Mouse (Mus musculus) adrenal gland, postnatal 36 days (tissue): ENCODE measurements around the gene Xpnpep1. TPM values are rescaled to one million over a fixed set of nuclear protein-coding genes. Genes with fewer than 3 reads are reported as not detected.
A peak's percentile ranks its signal among the peaks of the same experiment; 100 is the strongest.

Experiments used
- DNase-seq, 2 experiments: peaks; one replicate each; pipeline ENCODE4 v3.0.0; 2021; ENCODE audit warnings: mixed read lengths in 1 of 2
- total RNA-seq, 2 experiments: library from RNA; stranded (reverse); gene quantifications; 2 replicates each; pipeline ENCODE4 v1.2.3; 2021

The Xpnpep1 gene
- total RNA-seq, 2 experiments from 2014 or later, result 87.8 to 98.7 TPM

DNA sequence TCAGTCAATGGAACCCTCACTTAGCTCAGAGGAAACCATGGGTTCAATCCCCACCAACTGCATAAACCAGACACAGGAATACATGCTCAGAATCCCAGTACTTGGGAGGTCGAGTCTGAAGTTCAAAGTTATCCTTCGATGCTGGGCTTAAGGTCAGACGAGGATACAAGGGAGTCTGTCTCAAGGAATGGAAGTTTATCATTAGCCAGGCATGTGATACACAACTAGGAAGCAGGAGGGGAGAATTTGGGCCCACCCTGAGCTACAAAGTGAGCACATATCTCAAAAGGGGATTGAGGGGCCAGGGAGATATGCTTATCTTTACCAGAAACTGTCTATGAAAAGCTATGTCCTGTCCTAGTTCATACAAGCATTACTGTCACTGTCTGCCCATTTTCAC lies 7.4 kb downstream of the Xpnpep1 start:
- DNase-seq, result no peak

DNA sequence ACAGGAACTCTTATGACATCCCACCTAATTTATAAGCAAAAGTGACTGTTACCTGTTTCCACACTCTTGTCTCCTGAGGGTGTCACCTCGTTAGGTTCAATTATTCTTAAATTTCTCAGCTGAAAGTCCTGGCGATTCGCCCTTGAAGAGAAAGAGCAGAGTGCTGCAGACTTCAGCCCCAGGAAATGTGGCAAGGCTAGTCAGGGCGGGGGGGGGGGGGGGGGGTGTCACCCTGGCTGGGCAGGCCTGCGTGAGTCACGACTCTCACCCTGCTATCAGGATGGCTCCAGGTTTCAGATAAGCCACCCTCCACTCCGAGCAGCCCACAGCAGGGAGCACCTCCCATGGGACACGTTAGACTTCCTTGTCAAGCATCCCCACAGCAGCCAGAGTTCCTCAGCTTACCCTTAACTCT lies 8.1 kb downstream of the Xpnpep1 start:
- DNase-seq, result peak; percentile 31 to 38

DNA sequence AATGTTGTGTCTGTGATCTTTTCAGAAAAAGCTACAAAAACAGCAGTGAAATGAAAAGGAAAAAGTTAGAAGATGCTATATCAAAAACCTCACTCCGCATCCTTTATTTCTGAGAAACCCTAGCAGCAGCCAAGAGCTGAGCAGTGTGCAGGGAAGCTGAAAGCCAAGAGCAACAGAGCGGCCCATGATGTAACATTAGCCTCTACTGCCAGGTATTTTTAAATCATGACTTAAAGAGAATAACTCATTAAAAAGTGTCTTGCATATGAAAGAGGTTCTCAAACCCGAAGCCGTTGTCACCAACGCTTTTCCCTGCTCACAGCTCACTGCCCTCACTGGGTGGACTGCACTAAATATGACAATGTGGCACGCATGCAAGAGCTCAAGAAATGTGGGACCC lies 9.7 kb downstream of the Xpnpep1 start:
- no peak for DNase-seq

DNA sequence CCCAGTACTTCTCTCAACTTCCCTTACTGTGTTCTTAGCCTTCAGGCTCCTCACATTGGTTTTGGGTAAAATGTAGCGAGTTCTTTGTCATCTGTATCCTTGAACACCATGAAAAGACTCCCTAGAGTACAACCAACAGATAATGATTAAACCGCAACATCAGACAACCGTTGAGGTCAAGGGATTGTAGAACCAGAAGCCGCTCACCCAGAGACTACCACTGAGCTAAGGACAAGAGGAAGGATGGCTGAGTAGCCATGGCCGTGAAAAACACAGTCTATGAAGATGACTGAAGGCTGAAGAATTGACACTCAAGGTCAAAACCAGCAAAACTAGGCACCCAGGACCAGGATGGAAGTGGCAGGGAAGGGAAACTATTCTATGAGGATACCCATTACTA lies 10.3 kb downstream of the Xpnpep1 start:
- no peak for DNase-seq

DNA sequence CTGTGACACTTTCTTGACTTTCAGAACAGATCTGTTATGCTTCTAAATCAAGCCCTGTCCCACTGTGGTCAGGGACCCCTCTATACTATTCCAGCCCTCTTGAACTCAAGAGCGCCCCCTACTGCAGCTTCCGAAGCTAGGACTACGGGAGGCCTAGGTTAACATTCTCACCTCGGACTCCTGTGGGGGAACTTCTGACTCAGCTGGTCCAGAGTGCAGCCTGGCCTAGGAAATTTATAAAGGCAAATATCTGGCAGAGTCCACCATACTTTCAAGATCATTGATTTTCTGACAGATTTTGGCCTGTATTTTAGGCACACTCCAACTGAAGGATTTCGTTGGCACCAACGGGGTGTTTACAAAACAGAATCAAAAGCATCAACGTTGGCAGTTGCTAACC lies 11.0 kb downstream of the Xpnpep1 start:
- DNase-seq, result no peak

DNA sequence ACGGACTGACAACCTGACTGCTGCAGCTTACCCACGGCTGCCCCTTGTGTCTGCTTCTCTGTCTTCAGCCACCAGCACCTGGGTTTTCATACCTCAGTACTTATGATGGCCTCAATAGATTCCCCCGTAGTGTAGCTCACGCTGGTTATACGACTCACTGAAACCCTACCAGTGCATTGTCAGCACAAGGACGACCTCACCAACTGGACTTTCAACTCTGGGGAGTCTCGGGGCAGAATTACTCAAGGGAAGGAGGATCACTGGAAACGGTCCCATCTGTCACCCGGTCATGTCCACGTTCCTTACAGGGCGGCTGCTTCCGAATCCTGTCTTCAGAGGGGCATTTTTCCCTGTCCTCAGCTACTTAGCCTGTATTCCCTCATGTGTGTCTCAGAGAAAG lies 11.8 kb downstream of the Xpnpep1 start:
- no peak for DNase-seq

DNA sequence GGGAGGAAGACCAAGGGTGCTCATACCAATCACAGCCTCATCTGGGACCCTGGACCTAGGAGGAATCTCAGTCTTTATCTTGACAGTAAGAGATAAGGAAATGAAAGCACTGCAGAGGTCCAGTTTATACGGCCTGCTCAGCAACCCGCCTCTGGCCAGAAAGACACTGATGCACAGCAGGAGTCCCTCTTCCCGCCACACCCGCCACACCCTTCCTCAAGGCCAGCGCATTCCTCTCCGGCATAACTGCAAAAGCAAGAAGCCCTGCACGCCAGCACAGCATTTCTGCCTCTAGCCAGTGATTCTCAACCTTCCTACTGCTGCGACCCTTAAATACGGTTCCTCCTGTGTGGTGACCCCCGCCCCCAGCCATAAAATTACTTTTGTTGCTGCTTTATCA lies 16.8 kb downstream of the Xpnpep1 start:
- no peak for DNase-seq

DNA sequence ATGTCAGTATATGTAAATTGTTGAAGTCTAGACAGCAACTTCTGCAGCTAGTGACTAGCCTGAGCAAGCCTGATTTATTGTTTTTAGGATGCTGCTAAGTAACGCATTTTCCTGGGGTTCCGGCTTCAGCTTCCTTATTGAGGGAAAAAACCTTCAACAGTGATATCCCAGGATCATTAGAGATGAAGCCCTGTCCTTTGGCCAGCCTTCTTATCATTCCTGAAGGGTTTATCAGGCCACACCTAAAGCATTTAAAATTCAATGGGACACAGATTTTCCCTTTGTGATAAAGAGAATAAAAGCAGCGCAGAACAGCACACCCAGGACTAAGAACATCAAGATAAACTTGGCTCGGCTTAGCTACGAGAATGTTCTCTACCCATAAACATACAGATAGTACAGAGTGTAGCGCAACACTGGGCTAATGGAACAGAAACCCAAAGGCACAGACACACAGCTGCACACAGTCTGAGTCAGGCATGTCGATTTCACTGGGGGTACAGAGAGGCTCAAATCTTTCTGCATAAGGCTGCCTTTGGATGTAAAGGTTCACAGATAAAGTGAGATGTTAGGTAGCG lies 17.9 kb downstream of the Xpnpep1 start:
- DNase-seq, result no peak

DNA sequence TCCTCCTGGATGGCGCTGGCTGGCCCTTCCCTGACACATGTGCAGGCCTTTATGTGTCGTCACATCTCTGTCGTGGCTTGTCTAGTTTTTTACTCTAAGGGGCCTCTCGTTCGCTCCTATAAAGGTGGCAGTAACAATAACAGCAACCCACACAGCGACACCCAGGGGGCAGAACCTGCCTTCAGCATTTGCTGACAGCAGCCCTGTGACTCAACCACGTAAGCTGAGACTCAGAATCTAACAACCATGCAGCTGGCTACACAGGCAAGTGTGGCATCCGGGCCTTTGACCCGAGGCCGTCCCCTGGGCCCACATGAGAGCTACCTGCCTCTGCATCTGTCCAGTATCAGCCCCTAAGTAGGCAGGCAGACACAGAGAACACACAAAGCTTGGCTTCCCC lies 18.5 kb downstream of the Xpnpep1 start:
- DNase-seq, result no peak

DNA sequence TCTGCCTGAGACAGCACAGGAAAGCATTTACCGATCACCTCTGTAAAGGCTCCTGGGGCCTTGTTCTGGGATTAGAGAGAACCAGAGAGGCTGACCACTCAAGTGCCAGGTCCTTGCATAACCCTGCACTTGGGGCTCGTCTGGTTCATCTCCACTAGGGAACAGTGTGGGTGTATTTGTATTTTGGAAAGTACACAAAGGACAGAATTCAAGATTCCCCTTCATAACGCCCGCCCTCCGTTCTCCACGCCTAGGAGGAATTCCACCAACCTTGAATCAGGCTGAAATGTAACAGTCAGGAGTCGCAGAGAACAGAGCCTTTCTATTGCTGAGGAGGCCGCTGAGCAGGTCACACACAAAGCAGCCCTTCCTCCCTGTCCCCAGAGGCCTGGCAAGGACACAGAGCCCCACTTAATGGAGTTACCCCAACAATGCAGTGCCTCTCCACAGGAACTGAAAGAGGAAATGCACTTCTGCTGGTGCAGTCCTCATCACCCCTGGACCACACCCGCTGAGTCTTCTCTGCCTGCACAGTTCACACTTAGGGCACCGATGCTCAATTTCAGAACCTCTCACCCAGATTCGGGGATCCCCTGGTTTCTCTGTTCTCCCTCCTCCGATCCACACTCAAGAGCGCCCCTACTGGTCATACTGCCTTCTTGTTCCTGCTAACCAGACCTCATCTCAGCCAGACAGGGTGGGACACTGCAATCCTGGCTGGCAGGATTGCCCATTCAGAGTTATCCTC lies 20.1 kb downstream of the Xpnpep1 start:
- peak; percentile 40 to 69 for DNase-seq

DNA sequence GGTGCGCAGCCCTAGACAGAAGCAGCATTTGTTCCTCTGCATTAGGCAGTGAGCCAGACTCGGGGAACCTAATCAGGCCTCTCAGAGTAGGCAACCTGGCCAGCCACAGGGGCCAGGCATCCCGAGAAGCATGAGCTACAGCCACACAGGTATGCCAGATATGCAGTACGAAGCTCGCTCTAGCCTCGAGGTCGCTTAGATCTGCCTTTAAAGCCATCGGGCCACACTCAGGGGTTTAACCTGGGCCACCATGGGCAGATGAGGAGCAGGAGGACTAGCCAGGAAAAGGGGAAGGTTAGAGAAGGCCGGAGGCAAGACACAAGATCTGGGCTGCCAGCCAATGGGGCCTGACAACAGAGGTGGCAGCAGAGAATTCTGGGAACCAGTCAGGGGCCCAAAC lies 22.1 kb downstream of the Xpnpep1 start:
- DNase-seq, result peak; percentile 43 to 51

DNA sequence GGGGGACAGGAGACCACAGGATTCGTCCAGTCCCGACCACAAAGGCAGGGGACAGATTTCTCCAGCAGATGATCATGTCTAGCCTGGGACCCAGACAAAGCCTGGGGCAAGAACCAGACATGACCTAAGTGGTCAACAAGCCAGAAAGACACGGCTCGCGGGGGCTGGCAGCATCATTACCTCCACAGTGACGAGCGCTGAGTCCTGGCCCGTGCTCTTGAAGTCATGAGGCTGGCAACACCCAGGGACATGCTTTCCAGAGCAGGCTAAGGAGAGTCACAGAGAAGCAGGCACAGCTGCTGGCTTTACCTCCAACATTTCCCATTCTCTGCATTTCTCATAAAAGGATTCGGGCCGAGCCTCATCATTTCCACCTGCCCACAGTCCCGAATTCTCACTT lies 22.8 kb downstream of the Xpnpep1 start:
- no peak for DNase-seq

DNA sequence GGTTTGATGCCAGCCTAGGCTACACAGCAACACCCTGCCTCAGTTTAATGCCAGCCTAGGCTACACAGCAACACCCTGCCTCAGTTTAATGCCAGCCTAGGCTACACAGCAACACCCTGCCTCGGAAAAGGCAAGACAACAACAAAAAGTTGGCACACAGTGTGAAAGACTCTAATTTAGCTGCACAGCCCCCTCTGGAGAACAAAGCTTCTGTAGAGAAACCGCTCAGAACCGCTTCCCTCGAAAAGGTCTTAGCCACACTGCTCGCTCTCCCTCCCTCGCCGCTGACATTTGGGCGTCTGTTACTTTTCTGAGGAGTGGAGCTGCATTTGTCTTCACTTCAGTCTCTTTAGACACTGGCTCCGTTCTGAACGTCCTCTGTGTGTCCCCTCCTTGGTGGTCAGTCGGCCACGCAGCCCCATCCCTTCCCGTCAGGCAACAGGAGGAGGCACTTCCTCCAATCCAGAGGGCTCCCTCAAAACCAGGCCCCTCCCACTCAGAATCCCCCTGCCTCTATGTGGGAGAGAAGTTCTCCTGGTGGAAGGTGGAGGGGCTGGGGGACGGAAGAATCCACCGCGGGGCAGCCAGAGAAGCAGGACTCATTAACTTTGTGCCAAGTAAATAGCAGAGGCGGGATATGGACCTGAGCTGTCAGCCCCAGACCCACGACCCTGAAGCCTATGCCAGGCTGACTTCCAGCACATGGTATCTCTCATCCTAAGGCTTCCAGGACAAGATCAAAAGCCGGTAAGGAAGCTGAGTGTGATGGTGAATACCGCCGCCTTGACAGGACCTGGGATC lies 24.9 kb downstream of the Xpnpep1 start:
- DNase-seq, result no peak

DNA sequence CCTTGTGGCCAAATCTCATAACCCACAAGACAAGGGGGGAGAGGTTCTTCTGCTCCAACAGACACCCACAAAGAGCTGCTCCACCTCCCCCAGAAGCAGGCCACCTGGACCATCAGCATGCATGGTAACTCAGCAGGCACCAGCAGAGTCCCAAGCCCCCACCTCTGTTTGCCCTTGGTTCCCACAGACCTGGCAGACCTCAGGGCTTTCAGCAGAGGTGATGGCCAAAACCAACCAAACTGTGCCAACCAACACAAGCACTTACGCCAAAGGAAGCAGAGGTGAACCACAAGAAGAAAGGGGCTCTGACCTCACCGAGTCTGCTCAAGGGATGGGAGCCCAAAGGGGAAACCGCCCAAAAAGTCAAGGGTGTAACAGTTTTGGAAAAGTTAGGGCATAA lies 26.3 kb downstream of the Xpnpep1 start:
- no peak for DNase-seq

DNA sequence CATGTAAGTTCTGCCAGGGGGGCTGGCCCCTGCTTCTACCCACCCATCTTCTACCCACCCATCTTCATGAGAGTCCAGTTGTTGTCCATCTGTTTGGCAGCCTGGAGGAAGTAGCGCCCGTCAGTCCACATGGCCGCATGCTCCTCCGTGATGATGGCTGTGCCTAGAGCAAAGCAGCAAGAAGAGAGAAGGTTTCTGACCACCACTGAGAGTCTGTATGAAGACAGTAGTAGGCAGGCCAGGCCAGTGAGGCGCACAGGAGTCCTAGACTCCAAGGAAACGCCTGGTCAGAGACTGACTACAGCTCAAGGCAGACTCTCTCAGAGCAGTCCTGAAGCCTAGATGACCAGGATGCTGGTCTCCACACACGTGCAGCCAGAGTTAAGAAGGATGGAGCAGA lies 26.7 kb downstream of the Xpnpep1 start:
- no peak for DNase-seq

DNA sequence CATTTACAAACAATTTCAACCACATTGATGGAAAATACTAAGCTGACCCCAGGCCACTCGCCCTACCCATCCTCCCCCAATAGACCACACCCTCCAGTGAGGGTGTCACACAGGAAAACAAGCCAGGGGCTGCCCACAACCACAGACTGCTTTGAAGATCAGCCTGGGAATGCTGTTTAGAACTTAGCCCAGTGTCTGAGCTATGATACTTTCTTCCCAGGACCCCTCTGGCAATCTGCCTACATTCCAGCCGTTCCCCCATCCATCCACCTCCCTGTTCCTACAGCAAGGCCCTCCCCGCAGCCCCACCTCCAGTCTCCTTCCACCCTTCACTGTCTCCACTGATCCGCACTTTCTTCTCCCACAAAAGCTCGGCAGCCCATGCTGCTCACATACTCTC lies 29.1 kb downstream of the Xpnpep1 start:
- DNase-seq, result no peak

DNA sequence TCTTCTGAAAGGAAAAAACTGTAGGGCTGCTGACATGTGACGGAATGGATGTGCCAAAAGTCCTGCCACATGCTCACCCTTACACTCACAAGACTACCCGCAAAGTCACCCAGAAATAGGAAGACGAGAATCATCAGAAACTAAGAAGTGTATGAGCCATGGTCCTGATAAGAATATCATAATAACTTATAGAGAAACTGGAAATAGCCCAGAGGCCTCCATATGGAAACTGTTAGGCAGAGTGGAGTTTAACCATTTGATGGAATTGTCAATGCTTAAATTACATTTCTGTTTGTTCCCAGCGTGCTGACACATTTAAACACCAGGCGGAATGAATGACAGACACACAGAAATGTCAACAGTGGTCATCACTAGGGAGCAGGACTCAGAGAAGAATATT lies 31.1 kb downstream of the Xpnpep1 start:
- DNase-seq, result no peak

DNA sequence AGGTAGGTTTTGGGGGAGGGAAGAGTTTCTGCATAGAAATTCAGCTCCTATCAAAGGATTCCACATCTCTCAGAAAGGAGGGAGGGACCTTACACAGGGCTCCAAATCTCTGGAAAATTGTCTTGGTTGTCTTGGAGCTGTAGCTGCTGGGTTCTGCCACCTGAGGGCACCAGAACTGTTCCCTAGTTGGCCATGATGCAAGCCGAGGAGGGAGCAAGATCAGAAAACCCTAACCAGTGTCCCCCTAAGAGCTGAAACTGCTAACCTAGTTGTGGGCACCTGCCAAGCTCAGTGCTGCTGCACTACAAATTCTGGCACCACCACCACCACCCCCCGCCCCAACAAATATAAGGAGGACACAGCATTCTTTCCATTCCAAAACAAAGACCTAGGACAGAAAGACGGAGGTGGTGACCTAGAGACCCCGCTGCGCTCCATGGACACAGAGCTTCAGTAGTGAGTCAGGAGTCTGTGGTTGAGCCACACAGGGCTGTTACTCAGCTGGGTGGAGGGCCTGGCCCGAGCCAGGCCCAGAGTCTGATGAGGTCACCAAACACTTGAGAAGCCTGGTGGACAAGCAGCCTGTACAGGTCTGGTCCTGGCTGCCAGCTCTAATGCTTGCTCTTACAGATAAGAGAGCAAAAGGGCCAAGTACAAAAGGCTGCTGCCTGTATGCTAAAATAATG lies 31.9 kb downstream of the Xpnpep1 start:
- peak; percentile 66 to 77 for DNase-seq

DNA sequence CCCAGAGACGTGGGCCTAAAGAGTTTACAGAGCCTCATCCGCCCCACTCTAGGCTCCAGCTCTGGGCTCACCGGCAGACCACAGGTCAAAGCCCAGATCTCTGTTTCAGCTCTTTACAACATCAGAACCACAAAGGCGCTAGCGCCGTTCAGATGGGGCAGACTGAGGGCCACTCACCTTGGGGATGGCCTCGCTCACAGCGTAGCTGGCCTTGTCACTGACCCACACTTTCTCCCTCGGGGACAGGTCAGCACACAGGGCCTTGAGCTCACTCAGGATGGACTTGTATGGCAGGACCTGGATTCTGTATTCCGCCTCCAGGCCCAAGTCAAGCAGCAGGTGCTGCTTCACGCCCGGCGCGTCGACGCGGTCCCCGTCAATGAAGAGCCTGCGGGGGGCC lies 34.0 kb downstream of the Xpnpep1 start:
- peak in 1 of 2 experiments; percentile 29 for DNase-seq

DNA sequence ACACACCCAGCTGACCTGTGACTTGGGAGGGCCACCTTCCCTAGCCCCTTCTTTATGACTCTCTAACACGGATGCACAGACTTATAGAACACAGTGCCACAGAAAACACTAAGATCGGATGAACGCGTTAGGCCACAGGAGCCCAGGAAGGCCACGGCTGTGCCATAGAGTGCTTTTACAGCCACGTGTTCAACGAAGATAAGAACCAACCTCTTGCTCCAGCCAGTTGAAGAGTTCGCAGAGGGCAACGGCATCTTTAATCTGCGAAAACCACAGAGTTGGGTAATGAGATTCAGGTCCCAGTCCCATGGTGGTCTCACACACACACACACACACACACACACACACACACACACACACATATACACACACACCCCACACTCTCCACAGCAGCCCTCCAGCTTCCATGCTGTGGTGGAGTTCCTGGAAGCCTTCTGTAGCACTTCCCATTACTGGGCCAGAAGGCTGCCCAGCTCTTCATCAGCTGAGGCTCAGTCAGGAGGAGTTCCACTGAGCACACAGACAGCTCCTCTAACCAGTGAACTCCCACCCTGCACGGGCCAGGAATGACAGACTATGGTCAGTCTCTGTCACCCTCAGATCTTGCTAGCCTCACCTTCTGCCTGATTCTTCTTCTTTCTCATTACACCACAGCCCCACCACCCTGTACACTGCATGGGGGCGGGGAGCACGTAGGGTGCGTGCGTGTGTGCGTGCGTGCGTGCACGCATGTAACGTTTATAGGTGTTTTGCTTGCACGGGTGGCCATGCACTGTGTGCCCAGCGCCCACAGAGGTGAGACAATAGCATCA lies 36.3 kb downstream of the Xpnpep1 start:
- DNase-seq, result no peak

DNA sequence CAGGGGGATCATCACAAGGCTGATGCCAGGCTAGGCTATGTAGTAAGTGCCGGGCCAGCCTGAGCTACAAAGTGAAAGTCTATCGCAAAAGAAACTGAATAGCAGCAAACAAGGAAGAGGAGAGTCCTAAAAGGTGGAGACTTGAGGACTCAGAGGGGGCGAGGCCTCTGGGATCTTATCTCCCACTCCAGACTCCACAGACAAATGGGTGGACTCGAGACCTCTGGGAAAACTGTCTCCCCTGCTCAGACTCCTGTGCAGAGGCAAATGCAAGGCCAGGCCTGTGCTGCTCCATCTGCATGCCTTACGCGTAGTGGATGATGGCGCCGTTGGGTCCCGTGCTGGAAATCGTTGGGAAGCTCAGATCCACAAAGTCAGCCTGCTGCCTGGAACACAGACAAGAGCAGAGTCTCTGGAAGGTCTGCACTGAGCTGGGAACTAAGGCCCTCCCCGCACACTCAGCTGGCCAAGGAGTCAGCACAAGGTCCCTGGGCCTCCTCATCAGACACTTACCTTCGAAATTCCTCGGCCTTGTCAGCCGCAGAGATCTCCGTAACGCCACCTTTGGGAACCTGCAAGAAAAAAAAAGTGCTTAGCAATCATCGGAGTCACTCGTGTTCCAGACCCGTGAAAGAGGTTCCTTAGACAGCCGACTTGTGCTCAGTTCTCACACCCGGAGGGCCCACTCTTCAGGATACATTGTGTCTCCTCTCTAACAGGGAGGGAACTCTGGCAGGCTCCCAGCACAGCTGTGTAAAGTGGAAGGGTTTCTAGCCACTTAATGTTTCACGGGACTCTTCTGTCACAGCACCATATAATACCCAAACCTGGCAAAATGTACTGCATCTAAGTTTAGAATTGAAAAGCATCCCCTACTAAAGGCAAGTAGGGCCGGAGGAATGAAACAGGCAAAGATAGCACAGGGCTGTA lies 37.6 kb downstream of the Xpnpep1 start:
- no peak for DNase-seq
